Mouse (Mus musculus): ENCODE data around the gene Mymx. TPM values are rescaled to one million over a fixed set of nuclear protein-coding genes. Genes with fewer than 3 reads are reported as not detected.

The Mymx gene
- polyA plus RNA-seq, 1 experiment: 6.4 TPM

- H3K27ac ChIP-seq (ENCODE audit: insufficient read depth, low read depth, low read length): no peak overlapping the region
- TF ChIP-seq POLR2A (IDR thresholded peaks at IDR 0.05; ENCODE audit: low read depth, low read length) (no peak), CTCF (conservative IDR thresholded peaks at IDR 0.05; ENCODE audit: insufficient read depth, insufficient read length, low read depth, low read length) (no peak)
- peaks cover 3% of the 10 kb centered on the region for H3K4me1 ChIP-seq (ENCODE audit: control insufficient read depth, insufficient read depth, low read length)
- no peaks in the 10 kb centered on the region for H3K36me3 ChIP-seq (ENCODE audit: control insufficient read depth, insufficient read depth, low read length)
- H3K4me3 ChIP-seq (ENCODE audit: insufficient read depth, low read depth, low read length): no peak overlapping the region
- H3K27me3 ChIP-seq (replicated peaks; ENCODE audit: control insufficient read depth, insufficient read depth, low read length): peaks cover 5% of the 10 kb centered on the region
- 57% methylated on average over 7 of the region's 7 CpGs for WGBS
- DNase-seq: no peak
Observed at GRCm38 (mm10) chr17:45551249-45551796, 50.6 kb downstream of the Mymx start.

Other genes starting within 250 kb of the Mymx start
- 8.9 and 10.9 TPM in 2 replicates for gene Cdc5l, start 168.4 kb downstream of the Mymx start, polyA plus RNA-seq (2012; rRNA removed)
- 0.19 and 0.45 TPM in 2 replicates for gene Spats1, start 126.7 kb downstream of the Mymx start, polyA plus RNA-seq (2012; rRNA removed)
- gene Aars2, start 95.3 kb downstream of the Mymx start, polyA plus RNA-seq (2012; rRNA removed): 16.2 and 17.6 TPM in 2 replicates
- gene Tcte1, start 78.7 kb downstream of the Mymx start, polyA plus RNA-seq (2012; rRNA removed): 0.08 and 0.09 TPM in 2 replicates
- gene Tmem151b, start 52.4 kb downstream of the Mymx start, polyA plus RNA-seq (2012; rRNA removed): 1.9 and 2.1 TPM in 2 replicates
- gene Nfkbie, start 46.4 kb downstream of the Mymx start, polyA plus RNA-seq (2012; rRNA removed): 4.3 and 5.8 TPM in 2 replicates
- gene Slc35b2, start 38.2 kb downstream of the Mymx start, polyA plus RNA-seq (2012; rRNA removed): 75.5 and 96.1 TPM in 2 replicates
- gene Hsp90ab1, start 28.8 kb downstream of the Mymx start, polyA plus RNA-seq (2012; rRNA removed): 369 and 408 TPM in 2 replicates
- gene Slc29a1, start 2.5 kb downstream of the Mymx start, polyA plus RNA-seq (2012; rRNA removed): 89.5 and 90.4 TPM in 2 replicates
- gene Capn11, start 57.2 kb upstream of the Mymx start, polyA plus RNA-seq (2012; rRNA removed): 0.04 and 0.16 TPM in 2 replicates
- 168 and 199 TPM in 2 replicates for gene Mrpl14, start 84.2 kb upstream of the Mymx start, polyA plus RNA-seq (2012; rRNA removed)
- 77.9 and 90.1 TPM in 2 replicates for gene Tmem63b, start 84.8 kb upstream of the Mymx start, polyA plus RNA-seq (2012; rRNA removed)
- not detected in 2 replicates for gene 1600014C23Rik, start 131.7 kb upstream of the Mymx start, polyA plus RNA-seq (2012; rRNA removed)